8 mouse cellular contexts compared by ENCODE assay signal in the genomic region with DNA sequence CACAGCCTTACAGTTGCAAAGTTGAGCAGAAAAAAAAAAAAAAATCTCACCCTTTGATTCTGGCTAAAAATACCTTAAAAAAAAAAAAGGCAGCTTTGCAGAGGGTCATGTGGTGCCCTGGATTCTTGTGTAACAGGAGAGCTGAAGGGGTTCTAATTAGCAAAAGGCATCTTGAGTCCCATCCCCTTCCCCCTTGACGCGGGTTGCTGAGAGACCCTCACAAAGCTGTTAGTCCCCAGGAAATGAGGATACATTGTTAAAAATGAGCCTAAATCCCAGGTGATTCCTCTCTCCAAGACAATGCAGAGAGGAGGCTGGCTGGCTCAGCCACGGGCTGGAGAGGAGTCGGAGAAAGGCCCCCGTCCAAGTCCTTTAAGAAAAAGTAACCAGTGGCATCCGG. TPM values are rescaled to one million over a fixed set of nuclear protein-coding genes. Genes with fewer than 3 reads are reported as not detected.
DNase-seq lines count a peak whose midpoint lies in the region; ATAC-seq and TF ChIP-seq lines count a peak whose summit lies in the region.

No protein-coding gene starts in this region.

- H3K4me2 ChIP-seq in heart, embryonic 15.5 days = peak overlapping the region; percentile 65; the same call in 1 of the 2 replicates
- H3K4me2 ChIP-seq in forebrain, embryonic 16.5 days (ENCODE audit: low read length) = peak overlapping the region; percentile 51
- peak overlapping the region; percentile 49 for H3K4me2 ChIP-seq in midbrain, embryonic 14.5 days (ENCODE audit: low read length)

- H3K27me3 ChIP-seq in heart, embryonic 15.5 days = no peaks in the 10 kb centered on the region
- no peaks in the 10 kb centered on the region for H3K27me3 ChIP-seq in cerebellum, adult 2 months (ENCODE audit: control insufficient read depth, insufficient read depth, low read length)
- no peaks in the 10 kb centered on the region for H3K27me3 ChIP-seq in forebrain, embryonic 16.5 days (replicated peaks; ENCODE audit: control insufficient read depth, insufficient read depth, low read length)
- no peaks in the 10 kb centered on the region for H3K27me3 ChIP-seq in midbrain, embryonic 14.5 days (ENCODE audit: control insufficient read depth, insufficient read depth, low read length)

- no peak for DNase-seq in heart, postnatal 4 days
- peak; percentile 14 to 28 for DNase-seq in cerebellum, adult 2 months
- peak; percentile 62 for DNase-seq in midbrain, embryonic 14.5 days
- no peak for DNase-seq in spleen, postnatal 10 days (ENCODE audit: low spot score in 2 of 2)
- DNase-seq in left cerebral cortex, postnatal 4 days = no peak
- DNase-seq in B cell, adult 2 months = no peak

- no peak overlapping the region for H3K4me3 ChIP-seq in heart, embryonic 15.5 days
- H3K4me3 ChIP-seq in cerebellum, adult 2 months (replicated peaks; ENCODE audit: insufficient read depth, low read depth, low read length) = no peak overlapping the region
- no peak overlapping the region; the same call in 1 of the 2 replicates for H3K4me3 ChIP-seq in forebrain, embryonic 16.5 days (replicated peaks; ENCODE audit: low read length)
- H3K4me3 ChIP-seq in midbrain, embryonic 14.5 days (replicated peaks; ENCODE audit: low read depth, low read length) = 0 out of 2 replicates have a peak overlapping the region, but pooled peaks have one; percentile 0

- H3K27ac ChIP-seq in heart, embryonic 15.5 days = no peak overlapping the region
- no peak overlapping the region for H3K27ac ChIP-seq in cerebellum, adult 2 months (ENCODE audit: insufficient read depth, low read length)
- H3K27ac ChIP-seq in forebrain, embryonic 16.5 days (ENCODE audit: low read length) = peak overlapping the region; percentile 94
- peak overlapping the region; percentile 90 for H3K27ac ChIP-seq in midbrain, embryonic 14.5 days (replicated peaks; ENCODE audit: low read depth, low read length)

- H3K9ac ChIP-seq in heart, embryonic 15.5 days = no peak overlapping the region
- peak overlapping the region; percentile 61 for H3K9ac ChIP-seq in forebrain, embryonic 16.5 days (replicated peaks; ENCODE audit: low read depth, low read length)
- H3K9ac ChIP-seq in midbrain, embryonic 14.5 days (replicated peaks; ENCODE audit: low read length) = peak overlapping the region; percentile 46; the same call in 1 of the 2 replicates

- TF ChIP-seq POLR2A in cerebellum, adult 2 months (IDR thresholded peaks at IDR 0.05; ENCODE audit: borderline replicate concordance, insufficient read depth, low read length) = no peak

- peaks cover 15% of the 10 kb centered on the region for H3K4me1 ChIP-seq in heart, embryonic 15.5 days (replicated peaks)
- H3K4me1 ChIP-seq in cerebellum, adult 2 months (ENCODE audit: control insufficient read depth, insufficient read depth, low read length) = peaks cover 9% of the 10 kb centered on the region
- peaks cover 41% of the 10 kb centered on the region for H3K4me1 ChIP-seq in forebrain, embryonic 16.5 days (replicated peaks; ENCODE audit: control insufficient read depth, insufficient read depth, low read length)
- peaks cover 33% of the 10 kb centered on the region for H3K4me1 ChIP-seq in midbrain, embryonic 14.5 days (ENCODE audit: control insufficient read depth, insufficient read depth, low read length)

- no peaks in the 10 kb centered on the region for H3K36me3 ChIP-seq in heart, embryonic 15.5 days
- H3K36me3 ChIP-seq in forebrain, embryonic 16.5 days (ENCODE audit: control insufficient read depth, insufficient read depth) = no peaks in the 10 kb centered on the region
- H3K36me3 ChIP-seq in midbrain, embryonic 14.5 days (ENCODE audit: control insufficient read depth, insufficient read depth, low read length) = no peaks in the 10 kb centered on the region

- WGBS in heart, embryonic 15.5 days = 58% methylated on average over 6 of the region's 6 CpGs
- 28% methylated on average over 6 of the region's 6 CpGs for WGBS in cerebellum, adult 2 months
- WGBS in forebrain, embryonic 16.5 days = 14% methylated on average over 6 of the region's 6 CpGs
- 9% methylated on average over 6 of the region's 6 CpGs for WGBS in midbrain, embryonic 14.5 days

- intact Hi-C loops in left cerebral cortex, postnatal 4 days (cut with DNase I) = no loop called here

- TF ChIP-seq CTCF in cerebellum, adult 2 months (IDR thresholded peaks at IDR 0.05; ENCODE audit: borderline replicate concordance, insufficient read depth, low read depth, low read length) = no peak

- H3K9me3 ChIP-seq in heart, embryonic 15.5 days (replicated peaks) = no peaks in the 10 kb centered on the region
- no peaks in the 10 kb centered on the region for H3K9me3 ChIP-seq in forebrain, embryonic 16.5 days (ENCODE audit: control insufficient read depth, low read length)
- no peaks in the 10 kb centered on the region for H3K9me3 ChIP-seq in midbrain, embryonic 14.5 days (ENCODE audit: control insufficient read depth, low read length)

- no peak for ATAC-seq in heart, embryonic 15.5 days (replicated peaks; ENCODE audit: insufficient number of reproducible peaks, insufficient read depth, low FRiP score, low read depth)
- ATAC-seq in forebrain, embryonic 16.5 days = no peak
- peak; percentile 5; the same call in 1 of the 2 replicates for ATAC-seq in midbrain, embryonic 14.5 days (ENCODE audit: low FRiP score, low TSS enrichment)

RNA-seq across cellular contexts. Expression of gene Mycn, which starts 36.6 kb away (rescaled TPM):
- 33.6 and 34.5 TPM in 2 replicates for polyA plus RNA-seq in heart, embryonic 15.5 days (2015; fragmentation: Nextera tagmentation; extraction: Ambion mirVana)
- 10 to 100 TPM; 14.3 to 16.6 TPM for total RNA-seq in heart, postnatal 4 days (2021)
- polyA plus RNA-seq in cerebellum, adult 2 months (2012; rRNA removed) = 3.8 and 4.2 TPM in 2 replicates
- polyA plus RNA-seq in forebrain, embryonic 16.5 days (2015; fragmentation: Nextera tagmentation; extraction: Ambion mirVana) = 156 and 197 TPM in 2 replicates
- polyA plus RNA-seq in midbrain, embryonic 14.5 days (2014; fragmentation: Nextera tagmentation; extraction: Ambion mirVana) = 61.7 and 63.1 TPM in 2 replicates
- 10 to 100 TPM; 65.1 to 68.8 TPM for total RNA-seq in left cerebral cortex, postnatal 4 days (2021)

Comparison
In these comparisons a context has a peak if more than half of its experiments do, and no peak if none do; other contexts are left out.
1. H3K27ac ChIP-seq: peak in forebrain, embryonic 16.5 days (single experiment) and midbrain, embryonic 14.5 days (single experiment); none in heart, embryonic 15.5 days (single experiment) and cerebellum, adult 2 months (single experiment).
2. DNase-seq: peak in cerebellum, adult 2 months (2 of 2) and midbrain, embryonic 14.5 days (single experiment); none in heart, postnatal 4 days (single experiment), spleen, postnatal 10 days (0 of 2), left cerebral cortex, postnatal 4 days (single experiment) and B cell, adult 2 months (0 of 2).
3. Peak in every context shown above with its lines, with median percentiles within 50 percentile points of each other: H3K4me2 ChIP-seq.